Mouse (Mus musculus): Measurements from ENCODE around the gene 4930469K13Rik. TPM values are rescaled to one million over a fixed set of nuclear protein-coding genes. Genes with fewer than 3 reads are reported as not detected.

The 4930469K13Rik gene
- total and polyA plus RNA-seq, 3 experiments = 0.23 to 0.29 TPM; not detected in 1

GRCm38 (mm10) chr11:33975121-33975520 is 123.2 kb downstream of the 4930469K13Rik start:
- no peak for DNase-seq (ENCODE audit: low read depth, low spot score)
- H3K79me2 ChIP-seq (ENCODE audit: control insufficient read depth, insufficient read depth, low read length, poor library complexity) = no peaks in the 10 kb centered on the region
- no peaks in the 10 kb centered on the region for H3K27me3 ChIP-seq (ENCODE audit: control insufficient read depth in 1 of 2, insufficient read depth in 2 of 2, low read length in 2 of 2)
- no peak overlapping the region for H3K4me3 ChIP-seq (ENCODE audit: control insufficient read depth in 1 of 2, insufficient read depth in 1 of 2, low read depth in 2 of 2, low read length in 2 of 2)
- no peaks in the 10 kb centered on the region for H3K4me1 ChIP-seq (ENCODE audit: control insufficient read depth in 1 of 2, insufficient read depth in 2 of 2, low read length in 2 of 2)
- no peaks in the 10 kb centered on the region for H3K36me3 ChIP-seq (ENCODE audit: control insufficient read depth in 1 of 2, insufficient read depth in 2 of 2, low read length in 2 of 2)
- H3K27ac ChIP-seq (ENCODE audit: control insufficient read depth, low read depth, low read length) = no peak overlapping the region
- no peak for TF ChIP-seq TAL1 (IDR thresholded peaks at IDR 0.05; ENCODE audit: low read length)
- no peak for TF ChIP-seq BHLHE40 (IDR thresholded peaks at IDR 0.05; ENCODE audit: borderline replicate concordance, low read depth, low read length)
- TF ChIP-seq USF1 (IDR thresholded peaks at IDR 0.05; ENCODE audit: low read depth, low read length) = no peak
- TF ChIP-seq JUND (IDR thresholded peaks at IDR 0.05; ENCODE audit: low read depth, low read length) = no peak
- TF ChIP-seq CHD1 (IDR thresholded peaks at IDR 0.05; ENCODE audit: low read depth, low read length) = no peak
- TF ChIP-seq E2F4 (IDR thresholded peaks at IDR 0.05; ENCODE audit: borderline replicate concordance, low read depth, low read length) = no peak
- TF ChIP-seq RAD21 (IDR thresholded peaks at IDR 0.05; ENCODE audit: low read depth, low read length) = no peak
- TF ChIP-seq HCFC1 (IDR thresholded peaks at IDR 0.05; ENCODE audit: low read depth, low read length) = no peak
- TF ChIP-seq POLR2AphosphoS2 (IDR thresholded peaks at IDR 0.05; ENCODE audit: low read length) = no peak
- no peak for TF ChIP-seq ZKSCAN1 (IDR thresholded peaks at IDR 0.05; ENCODE audit: low read depth, low read length)
- TF ChIP-seq ZNF384 (IDR thresholded peaks at IDR 0.05; ENCODE audit: low read depth, low read length) = no peak
- no peak for TF ChIP-seq TBP (IDR thresholded peaks at IDR 0.05; ENCODE audit: low read depth, low read length)
- no peak for TF ChIP-seq GABPA (IDR thresholded peaks at IDR 0.05; ENCODE audit: low read depth, low read length)
- no peak for TF ChIP-seq MYC (IDR thresholded peaks at IDR 0.05; ENCODE audit: low read depth, low read length)
- no peak for TF ChIP-seq CHD2 (IDR thresholded peaks at IDR 0.05; ENCODE audit: low read length)
- TF ChIP-seq MAX (IDR thresholded peaks at IDR 0.05; ENCODE audit: low read length) = no peak
- TF ChIP-seq SIN3A (IDR thresholded peaks at IDR 0.05; ENCODE audit: low read length) = no peak
- TF ChIP-seq USF2 (IDR thresholded peaks at IDR 0.05; ENCODE audit: borderline replicate concordance in 1 of 2, insufficient read depth in 1 of 2, low read depth in 1 of 2, low read length in 2 of 2) = no peak
- no peaks in the 10 kb centered on the region for H3K9me3 ChIP-seq (replicated peaks; ENCODE audit: insufficient read depth, low read length)
- H3K9ac ChIP-seq (ENCODE audit: control insufficient read depth, low read depth, low read length, poor library complexity, severe bottlenecking) = no peak overlapping the region

DNA sequence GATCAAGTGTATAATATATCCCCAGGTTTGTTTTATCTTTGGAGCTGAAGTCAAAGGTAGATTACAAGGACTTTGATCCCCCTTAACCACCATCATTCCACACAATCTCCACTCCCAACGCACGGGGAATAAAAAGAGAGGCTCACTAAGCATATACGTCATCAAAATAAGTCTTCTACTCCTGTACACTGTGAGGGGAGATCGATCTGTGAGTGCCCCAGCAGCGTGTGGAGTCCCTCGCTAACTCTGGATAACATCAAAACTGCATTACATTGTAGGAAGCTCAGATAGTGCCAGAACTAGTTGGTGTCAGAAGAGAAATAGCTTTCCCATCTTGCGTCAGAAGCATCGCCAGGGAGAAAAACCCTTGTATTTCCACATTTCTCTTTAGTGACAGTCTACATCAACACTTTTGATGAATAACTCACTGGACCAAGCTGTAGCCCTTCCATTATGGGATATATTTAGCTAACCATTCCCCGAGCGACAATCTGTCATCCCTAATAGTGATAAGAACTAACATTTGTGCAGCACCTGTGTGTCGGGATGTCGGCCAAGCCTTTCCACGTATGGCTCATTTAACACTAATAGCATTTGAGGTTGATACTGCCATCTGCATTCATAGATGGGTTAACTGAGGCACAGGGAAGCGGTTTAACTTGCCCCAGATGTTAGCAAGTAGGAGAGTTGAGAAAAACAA is 123.9 kb downstream of the 4930469K13Rik start:
- H3K4me3 ChIP-seq (ENCODE audit: control insufficient read depth in 1 of 2, insufficient read depth in 1 of 2, low read depth in 2 of 2, low read length in 2 of 2) = no peak overlapping the region
- TF ChIP-seq GATA1 (IDR thresholded peaks at IDR 0.05; ENCODE audit: low read depth, low read length) (no peak), RAD21 (IDR thresholded peaks at IDR 0.05; ENCODE audit: low read depth, low read length) (no peak), USF1 (IDR thresholded peaks at IDR 0.05; ENCODE audit: low read depth, low read length) (no peak), POLR2A (IDR thresholded peaks at IDR 0.05; ENCODE audit: control insufficient read depth in 1 of 2, insufficient read depth in 1 of 2, low read depth in 1 of 2, low read length in 2 of 2, poor library complexity in 1 of 2) (no peak), SIN3A (IDR thresholded peaks at IDR 0.05; ENCODE audit: low read length) (no peak), ZNF384 (IDR thresholded peaks at IDR 0.05; ENCODE audit: low read depth, low read length) (no peak), MEF2A (IDR thresholded peaks at IDR 0.05; ENCODE audit: extremely low read depth, insufficient replicate concordance, low read depth, low read length, poor library complexity, severe bottlenecking) (no peak), USF2 (IDR thresholded peaks at IDR 0.05; ENCODE audit: borderline replicate concordance in 1 of 2, insufficient read depth in 1 of 2, low read depth in 1 of 2, low read length in 2 of 2) (no peak), ETS1 (IDR thresholded peaks at IDR 0.05; ENCODE audit: low read depth, low read length) (no peak), POLR2AphosphoS5 (IDR thresholded peaks at IDR 0.05; ENCODE audit: borderline replicate concordance, low read depth, low read length) (no peak), CHD2 (IDR thresholded peaks at IDR 0.05; ENCODE audit: low read length) (no peak), MAFK (IDR thresholded peaks at IDR 0.05; ENCODE audit: borderline replicate concordance, low read depth, low read length) (no peak), NELFE (IDR thresholded peaks at IDR 0.05; ENCODE audit: low read depth, low read length) (no peak), NRF1 (IDR thresholded peaks at IDR 0.05; ENCODE audit: insufficient read depth, low read depth, low read length, poor library complexity, severe bottlenecking) (no peak), CHD1 (IDR thresholded peaks at IDR 0.05; ENCODE audit: low read depth, low read length) (no peak), E2F4 (IDR thresholded peaks at IDR 0.05; ENCODE audit: borderline replicate concordance, low read depth, low read length) (no peak), TBP (IDR thresholded peaks at IDR 0.05; ENCODE audit: low read depth, low read length) (no peak), MAZ (IDR thresholded peaks at IDR 0.05; ENCODE audit: low read depth, low read length) (no peak), HCFC1 (IDR thresholded peaks at IDR 0.05; ENCODE audit: low read depth, low read length) (no peak)
- no peak for DNase-seq (ENCODE audit: low read depth, low spot score)

More for the DNA sequence above, 123.9 kb downstream of the 4930469K13Rik start:
- Histone ChIP-seq H3K27ac (ENCODE audit: control insufficient read depth, low read depth, low read length) (no peak overlapping the region), H3K9me3 (replicated peaks; ENCODE audit: insufficient read depth, low read length) (no peaks in the 10 kb centered on the region), H3K9ac (ENCODE audit: control insufficient read depth, low read depth, low read length, poor library complexity, severe bottlenecking) (no peak overlapping the region), H3K36me3 (ENCODE audit: control insufficient read depth in 1 of 2, insufficient read depth in 2 of 2, low read length in 2 of 2) (no peaks in the 10 kb centered on the region), H3K27me3 (ENCODE audit: control insufficient read depth in 1 of 2, insufficient read depth in 2 of 2, low read length in 2 of 2) (no peaks in the 10 kb centered on the region), H3K79me2 (ENCODE audit: control insufficient read depth, insufficient read depth, low read length, poor library complexity) (no peaks in the 10 kb centered on the region), H3K4me1 (ENCODE audit: control insufficient read depth in 1 of 2, insufficient read depth in 2 of 2, low read length in 2 of 2) (no peaks in the 10 kb centered on the region)

Data from MEL (cell line).